Mouse (Mus musculus): ENCODE results near the gene Fam168a. TPM values are rescaled to one million over a fixed set of nuclear protein-coding genes. Genes with fewer than 3 reads are reported as not detected.

Gene Fam168a
- polyA plus RNA-seq, 1 experiment from 2014 or later: 45.5 TPM

- H3K27me3 ChIP-seq: no peaks in the 10 kb centered on the region
- H3K4me3 ChIP-seq (replicated peaks): no peak overlapping the region
- ATAC-seq (ENCODE audit: insufficient number of reproducible peaks, low FRiP score, low TSS enrichment, low read depth): no peak
- no peak overlapping the region for H3K4me2 ChIP-seq (replicated peaks)
- H3K36me3 ChIP-seq: peaks cover 14% of the 10 kb centered on the region
- H3K9me3 ChIP-seq (replicated peaks): no peaks in the 10 kb centered on the region
- H3K4me1 ChIP-seq: no peaks in the 10 kb centered on the region
- no peak overlapping the region for H3K9ac ChIP-seq
- no peak overlapping the region for H3K27ac ChIP-seq (replicated peaks)
- WGBS: 89% methylated on average over 3 of the region's 3 CpGs
Observed at GRCm38 (mm10) chr7:100824661-100825060, 118.2 kb downstream of the Fam168a start.

- Histone ChIP-seq H3K9ac (no peak overlapping the region), H3K4me1 (no peaks in the 10 kb centered on the region), H3K9me3 (replicated peaks) (no peaks in the 10 kb centered on the region), H3K4me3 (replicated peaks) (no peak overlapping the region), H3K36me3 (peaks cover 21% of the 10 kb centered on the region), H3K27me3 (no peaks in the 10 kb centered on the region), H3K27ac (replicated peaks) (no peak overlapping the region), H3K4me2 (replicated peaks) (no peak overlapping the region)
- no peak for ATAC-seq (ENCODE audit: insufficient number of reproducible peaks, low FRiP score, low TSS enrichment, low read depth)
- WGBS: 92% methylated on average over 2 of the region's 2 CpGs
Observed at GRCm38 (mm10) chr7:100828549-100828948, 122.1 kb downstream of the Fam168a start.

GRCm38 (mm10) chr7:100833859-100834258 is 127.4 kb downstream of the Fam168a start:
- no peaks in the 10 kb centered on the region for H3K4me1 ChIP-seq
- ATAC-seq (ENCODE audit: insufficient number of reproducible peaks, low FRiP score, low TSS enrichment, low read depth): no peak
- no peaks in the 10 kb centered on the region for H3K9me3 ChIP-seq (replicated peaks)
- H3K36me3 ChIP-seq: peaks cover 44% of the 10 kb centered on the region
- no peak overlapping the region for H3K4me3 ChIP-seq (replicated peaks)
- 77% methylated on average over 1 of the region's 1 CpGs for WGBS
- no peak overlapping the region for H3K9ac ChIP-seq
- no peak overlapping the region for H3K4me2 ChIP-seq (replicated peaks)
- H3K27ac ChIP-seq (replicated peaks): no peak overlapping the region
- no peaks in the 10 kb centered on the region for H3K27me3 ChIP-seq

DNA sequence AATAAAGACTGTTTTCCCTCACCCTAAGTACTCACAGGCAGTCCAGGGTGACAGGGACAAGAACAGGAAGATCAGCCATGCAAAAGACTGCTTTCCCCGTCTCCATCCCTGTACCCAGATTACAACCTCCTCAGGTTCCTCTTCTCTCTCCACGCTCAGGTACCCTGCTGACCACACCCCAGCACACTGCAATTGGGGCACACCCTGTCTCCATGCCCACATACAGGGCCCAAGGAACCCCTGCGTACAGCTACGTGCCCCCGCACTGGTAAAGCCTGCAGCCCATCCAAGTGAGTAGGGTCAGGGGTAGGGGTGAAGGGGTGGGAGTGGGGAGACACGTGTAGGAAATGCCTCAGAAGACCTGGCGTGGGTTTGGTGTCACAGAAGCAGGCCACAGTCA is 128.7 kb downstream of the Fam168a start:
- H3K9me3 ChIP-seq (replicated peaks): no peaks in the 10 kb centered on the region
- no peak for ATAC-seq (ENCODE audit: insufficient number of reproducible peaks, low FRiP score, low TSS enrichment, low read depth)
- no peak overlapping the region for H3K27ac ChIP-seq (replicated peaks)
- H3K4me1 ChIP-seq: no peaks in the 10 kb centered on the region
- no peaks in the 10 kb centered on the region for H3K27me3 ChIP-seq
- no peak overlapping the region for H3K9ac ChIP-seq
- H3K4me3 ChIP-seq (replicated peaks): no peak overlapping the region
- 85% methylated on average over 7 of the region's 7 CpGs for WGBS
- no peak overlapping the region for H3K4me2 ChIP-seq (replicated peaks)
- peaks cover 44% of the 10 kb centered on the region for H3K36me3 ChIP-seq

DNA sequence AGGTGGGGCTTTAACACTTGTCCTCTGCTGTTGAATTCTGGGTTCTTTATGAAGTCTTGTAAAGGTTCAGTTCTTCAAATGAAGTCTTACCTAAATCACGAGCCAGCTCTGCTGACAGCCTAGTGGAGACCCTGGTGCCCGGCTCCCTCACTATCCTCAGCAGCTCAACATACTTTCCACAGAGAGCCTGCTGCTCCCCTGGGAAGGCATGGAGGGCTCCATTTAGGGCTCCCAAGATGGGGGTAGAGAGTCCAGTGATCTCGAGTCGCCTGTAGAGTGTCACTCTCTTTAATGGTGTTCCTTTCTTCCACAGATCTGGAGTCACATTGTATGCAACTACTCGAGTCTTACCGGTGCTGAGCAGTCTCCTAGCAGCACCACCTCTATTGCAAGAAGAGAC is 129.3 kb downstream of the Fam168a start:
- Histone ChIP-seq H3K4me2 (replicated peaks) (no peak overlapping the region), H3K27ac (replicated peaks) (no peak overlapping the region), H3K9ac (no peak overlapping the region), H3K27me3 (no peaks in the 10 kb centered on the region), H3K36me3 (peaks cover 44% of the 10 kb centered on the region), H3K9me3 (replicated peaks) (no peaks in the 10 kb centered on the region), H3K4me1 (no peaks in the 10 kb centered on the region), H3K4me3 (replicated peaks) (no peak overlapping the region)
- no peak for ATAC-seq (ENCODE audit: insufficient number of reproducible peaks, low FRiP score, low TSS enrichment, low read depth)
- WGBS: 85% methylated on average over 6 of the region's 6 CpGs

DNA sequence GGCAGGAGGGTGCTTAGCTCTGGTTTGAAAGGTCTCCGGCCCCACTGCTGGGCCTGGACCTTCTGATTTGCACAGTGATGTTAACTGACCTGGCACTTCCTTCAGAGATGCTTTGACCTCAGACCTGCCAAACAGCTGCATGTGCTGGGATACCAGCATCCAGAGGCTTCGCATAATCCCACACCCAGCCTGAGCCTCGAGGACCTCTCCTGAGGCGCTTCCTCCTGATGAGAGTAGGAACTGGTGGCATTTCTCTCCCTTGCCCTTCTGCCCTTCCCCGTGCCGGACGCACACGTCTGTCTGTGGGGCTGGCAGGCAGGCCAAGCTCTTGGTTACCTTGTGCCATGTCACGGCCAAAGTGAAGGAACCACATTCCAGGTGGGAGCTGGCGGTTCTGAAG is 130.2 kb downstream of the Fam168a start:
- no peak overlapping the region for H3K9ac ChIP-seq
- WGBS: 91% methylated on average over 10 of the region's 10 CpGs
- no peak overlapping the region for H3K4me2 ChIP-seq (replicated peaks)
- no peaks in the 10 kb centered on the region for H3K4me1 ChIP-seq
- H3K27me3 ChIP-seq: no peaks in the 10 kb centered on the region
- H3K9me3 ChIP-seq (replicated peaks): no peaks in the 10 kb centered on the region
- H3K27ac ChIP-seq (replicated peaks): no peak overlapping the region
- no peak overlapping the region for H3K4me3 ChIP-seq (replicated peaks)
- H3K36me3 ChIP-seq: peaks cover 37% of the 10 kb centered on the region
- no peak for ATAC-seq (ENCODE audit: insufficient number of reproducible peaks, low FRiP score, low TSS enrichment, low read depth)

DNA sequence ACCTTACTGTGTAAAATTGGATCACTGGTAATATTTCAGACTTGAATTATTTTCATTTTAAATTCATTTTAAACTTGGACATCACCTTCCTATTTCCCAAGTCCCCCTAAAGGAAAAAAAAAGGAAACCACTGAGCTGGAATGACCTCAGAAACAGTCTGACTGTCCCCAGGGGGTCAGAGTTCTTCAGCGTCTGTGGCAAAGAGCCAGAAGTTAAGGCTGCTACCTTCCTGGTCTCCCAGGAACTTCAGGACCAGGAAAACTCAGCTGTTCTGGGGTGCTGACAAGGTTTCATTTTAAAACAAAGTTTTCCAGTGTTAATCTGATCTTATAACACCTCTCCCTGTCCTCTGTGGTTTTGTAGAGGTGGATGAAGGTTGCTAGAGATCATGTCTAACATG is 131.3 kb downstream of the Fam168a start:
- WGBS: 72% methylated on average over 1 of the region's 1 CpGs

DNA sequence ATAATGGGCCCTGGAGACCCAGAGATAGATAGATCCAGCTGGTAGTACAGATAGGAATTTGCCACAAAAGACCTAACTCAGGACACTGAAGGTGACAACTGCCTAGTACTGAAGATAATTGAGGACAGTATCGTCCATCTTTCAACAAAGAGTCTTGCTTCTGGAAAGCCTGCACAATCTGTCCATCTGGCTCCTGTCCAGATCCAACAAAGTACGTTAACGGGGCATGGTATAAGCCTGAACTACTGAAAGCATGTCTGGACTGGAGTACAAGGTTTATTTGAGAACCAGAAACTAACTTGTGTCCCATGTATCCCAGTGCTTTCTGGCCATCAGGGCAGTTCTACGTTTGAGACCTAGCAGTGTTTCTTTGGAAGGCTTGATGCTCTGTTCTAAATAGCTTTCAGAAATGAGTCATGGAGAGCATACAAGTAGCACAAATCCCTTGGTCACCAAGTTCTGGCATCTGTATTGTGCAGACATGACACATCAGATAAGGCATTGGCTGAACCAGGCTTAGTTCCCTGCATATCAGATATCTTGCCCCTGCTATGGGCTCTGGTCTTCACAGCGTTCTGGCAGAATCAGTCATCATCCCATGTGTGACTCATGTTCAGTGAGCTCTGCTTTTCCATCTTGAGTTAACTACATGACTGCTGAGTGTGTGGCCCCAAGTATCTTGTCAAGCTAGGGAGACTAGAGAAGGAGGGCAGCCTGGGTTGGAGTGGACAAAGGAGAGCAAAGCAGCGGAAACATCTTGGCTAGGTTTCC is 133.4 kb downstream of the Fam168a start:
- Histone ChIP-seq H3K36me3 (peaks cover 25% of the 10 kb centered on the region), H3K4me3 (replicated peaks) (no peak overlapping the region), H3K4me2 (replicated peaks) (no peak overlapping the region), H3K27ac (replicated peaks) (no peak overlapping the region), H3K9ac (no peak overlapping the region), H3K4me1 (no peaks in the 10 kb centered on the region), H3K9me3 (replicated peaks) (no peaks in the 10 kb centered on the region), H3K27me3 (no peaks in the 10 kb centered on the region)
- 71% methylated on average over 6 of the region's 6 CpGs for WGBS
- ATAC-seq (ENCODE audit: insufficient number of reproducible peaks, low FRiP score, low TSS enrichment, low read depth): no peak

More for the DNA sequence above, 131.3 kb downstream of the Fam168a start:
- Histone ChIP-seq H3K9me3 (replicated peaks) (no peaks in the 10 kb centered on the region), H3K4me3 (replicated peaks) (no peak overlapping the region), H3K4me1 (no peaks in the 10 kb centered on the region), H3K4me2 (replicated peaks) (no peak overlapping the region), H3K27ac (replicated peaks) (no peak overlapping the region), H3K36me3 (peaks cover 37% of the 10 kb centered on the region), H3K9ac (no peak overlapping the region), H3K27me3 (no peaks in the 10 kb centered on the region)
- no peak for ATAC-seq (ENCODE audit: insufficient number of reproducible peaks, low FRiP score, low TSS enrichment, low read depth)

GRCm38 (mm10) chr7:100840906-100841305 is 134.5 kb downstream of the Fam168a start:
- WGBS: 98% methylated on average over 1 of the region's 1 CpGs
- Histone ChIP-seq H3K4me1 (peaks cover 9% of the 10 kb centered on the region), H3K9me3 (replicated peaks) (no peaks in the 10 kb centered on the region), H3K36me3 (peaks cover 14% of the 10 kb centered on the region), H3K27me3 (no peaks in the 10 kb centered on the region), H3K4me3 (replicated peaks) (no peak overlapping the region), H3K27ac (replicated peaks) (no peak overlapping the region), H3K4me2 (replicated peaks) (no peak overlapping the region), H3K9ac (no peak overlapping the region)
- ATAC-seq (ENCODE audit: insufficient number of reproducible peaks, low FRiP score, low TSS enrichment, low read depth): no peak

DNA sequence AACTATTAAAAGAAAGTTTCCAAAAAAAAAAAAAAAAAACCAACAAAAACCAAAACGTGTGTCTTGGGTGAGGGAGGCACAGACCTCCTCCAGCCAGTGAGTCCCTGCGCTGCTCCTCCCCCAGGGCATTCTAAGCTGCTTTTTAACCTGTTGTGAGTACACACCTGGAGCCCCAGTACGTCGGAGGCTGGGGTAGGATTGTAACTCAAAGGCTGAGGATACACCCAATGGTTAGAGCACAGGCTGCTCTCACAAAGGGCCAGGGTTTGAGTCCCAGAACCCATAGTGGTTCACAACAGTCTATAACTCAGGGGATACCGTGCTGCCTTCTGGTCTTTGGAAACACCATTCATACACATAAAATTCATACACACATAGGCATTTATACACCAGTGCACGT is 135.2 kb downstream of the Fam168a start:
- Histone ChIP-seq H3K4me3 (replicated peaks) (no peak overlapping the region), H3K9ac (no peak overlapping the region)
- WGBS: 76% methylated on average over 6 of the region's 6 CpGs

GRCm38 (mm10) chr7:100842175-100842574 is 135.7 kb downstream of the Fam168a start:
- H3K4me2 ChIP-seq (replicated peaks): no peak overlapping the region
- H3K9me3 ChIP-seq (replicated peaks): no peaks in the 10 kb centered on the region
- peaks cover 19% of the 10 kb centered on the region for H3K4me1 ChIP-seq
- peaks cover 3% of the 10 kb centered on the region; the same call in 1 of the 2 replicates for H3K36me3 ChIP-seq
- WGBS: 90% methylated on average over 5 of the region's 5 CpGs
- no peak overlapping the region for H3K9ac ChIP-seq
- no peak for ATAC-seq (ENCODE audit: insufficient number of reproducible peaks, low FRiP score, low TSS enrichment, low read depth)
- no peaks in the 10 kb centered on the region for H3K27me3 ChIP-seq
- no peak overlapping the region for H3K27ac ChIP-seq (replicated peaks)
- H3K4me3 ChIP-seq (replicated peaks): no peak overlapping the region

More for the DNA sequence above, 135.2 kb downstream of the Fam168a start:
- H3K36me3 ChIP-seq: peaks cover 8% of the 10 kb centered on the region
- H3K27ac ChIP-seq (replicated peaks): no peak overlapping the region
- H3K27me3 ChIP-seq: no peaks in the 10 kb centered on the region
- no peak overlapping the region for H3K4me2 ChIP-seq (replicated peaks)
- H3K9me3 ChIP-seq (replicated peaks): no peaks in the 10 kb centered on the region
- H3K4me1 ChIP-seq: peaks cover 15% of the 10 kb centered on the region
- no peak for ATAC-seq (ENCODE audit: insufficient number of reproducible peaks, low FRiP score, low TSS enrichment, low read depth)

GRCm38 (mm10) chr7:100843866-100844265 is 137.4 kb downstream of the Fam168a start:
- H3K4me3 ChIP-seq (replicated peaks): no peak overlapping the region
- H3K9ac ChIP-seq: no peak overlapping the region
- no peak overlapping the region for H3K4me2 ChIP-seq (replicated peaks)
- H3K27me3 ChIP-seq: no peaks in the 10 kb centered on the region
- ATAC-seq (ENCODE audit: insufficient number of reproducible peaks, low FRiP score, low TSS enrichment, low read depth): no peak
- no peak overlapping the region for H3K27ac ChIP-seq (replicated peaks)
- 84% methylated on average over 2 of the region's 2 CpGs for WGBS
- peaks cover 19% of the 10 kb centered on the region for H3K4me1 ChIP-seq
- H3K9me3 ChIP-seq (replicated peaks): no peaks in the 10 kb centered on the region
- no peaks in the 10 kb centered on the region for H3K36me3 ChIP-seq
